Mouse (Mus musculus): ENCODE data around the gene Olfr456.
"Not testable (repeated sequence)": the region's sequence is repeated elsewhere in the genome, so short reads cannot be mapped to it uniquely, and the experiment has no call there.

Olfr456 gene

DNA sequence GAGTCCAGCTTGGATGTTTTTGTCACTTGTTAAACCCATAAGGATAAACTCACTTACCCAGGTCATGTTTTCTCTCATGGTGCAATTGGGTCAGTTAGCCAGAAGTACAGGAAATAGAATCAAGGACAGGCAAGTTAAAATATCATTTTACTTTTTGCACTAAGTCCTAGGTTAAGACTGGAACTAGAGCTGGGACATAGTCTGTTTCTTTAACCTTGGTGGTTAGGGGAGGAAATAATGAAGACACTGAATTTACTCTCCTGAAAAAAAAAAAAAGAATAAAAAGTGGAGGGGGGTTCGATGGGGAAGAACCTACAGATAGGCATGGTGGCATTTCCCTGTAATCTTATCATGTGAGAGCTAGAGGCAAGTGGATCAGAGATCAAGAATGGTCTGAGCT lies at the start of gene Olfr456:
Gene Olfr456, minus strand, starts transcription at position 101 of the 400 bp plus-strand sequence.
- DNase-seq, result no peak

DNA sequence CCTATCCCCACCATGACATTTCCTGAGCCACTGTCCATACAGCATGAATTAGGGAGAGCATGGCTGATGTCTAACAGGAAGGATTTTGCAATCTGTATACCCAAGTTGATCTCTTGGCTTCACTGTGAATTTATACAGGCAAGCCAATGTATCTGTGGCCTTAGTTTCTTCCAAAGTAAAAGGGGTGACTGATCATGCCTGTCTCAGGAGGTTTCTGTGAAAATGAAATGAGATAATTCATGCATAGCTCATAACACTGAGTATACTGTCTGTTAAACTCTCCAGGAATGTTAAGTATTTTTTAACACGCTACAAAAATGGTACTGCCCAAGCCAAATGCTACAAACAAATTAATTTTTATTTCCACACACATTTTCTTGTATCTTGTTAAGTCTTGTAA lies 26.4 kb upstream of the Olfr456 start:
- DNase-seq, result no peak

DNA sequence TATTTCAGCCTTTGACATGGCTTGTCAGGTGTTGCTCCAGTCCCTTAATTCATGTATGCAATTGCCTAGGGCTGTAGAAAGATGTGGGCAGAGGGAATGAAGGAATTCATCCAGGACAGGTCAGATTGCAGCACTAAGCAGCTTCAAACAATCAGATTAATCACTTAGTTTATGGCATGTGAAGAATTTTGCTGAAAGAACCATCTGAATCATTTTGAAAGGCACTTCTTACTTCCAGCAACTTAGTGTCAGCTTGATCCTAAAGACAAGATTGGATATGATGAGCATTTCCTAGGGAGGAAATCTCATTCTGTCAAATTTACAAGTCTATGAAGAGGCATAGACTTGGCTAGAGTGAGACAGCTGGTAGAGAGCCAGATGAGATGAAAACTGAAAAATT lies 22.3 kb upstream of the Olfr456 start:
- no peak for DNase-seq

DNA sequence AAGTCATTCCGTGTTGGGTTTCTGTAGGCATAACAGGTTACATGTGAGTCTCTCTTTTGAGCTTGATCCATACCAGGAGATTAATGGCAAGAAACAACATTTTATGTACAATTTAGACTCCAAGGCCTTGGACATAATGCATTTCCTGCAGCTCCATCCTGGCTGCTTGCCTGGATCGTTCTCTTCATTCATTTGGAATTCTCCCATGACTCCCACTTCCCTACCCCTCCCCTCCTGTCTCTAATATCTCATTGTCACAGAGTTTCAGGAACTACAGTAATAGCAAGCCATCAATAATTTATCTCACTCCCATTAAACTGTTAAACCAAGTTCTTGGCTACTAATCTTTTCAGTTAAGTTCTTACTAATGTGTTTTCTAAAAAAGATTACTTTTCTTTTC lies 16.5 kb upstream of the Olfr456 start:
- no peak for DNase-seq

DNA sequence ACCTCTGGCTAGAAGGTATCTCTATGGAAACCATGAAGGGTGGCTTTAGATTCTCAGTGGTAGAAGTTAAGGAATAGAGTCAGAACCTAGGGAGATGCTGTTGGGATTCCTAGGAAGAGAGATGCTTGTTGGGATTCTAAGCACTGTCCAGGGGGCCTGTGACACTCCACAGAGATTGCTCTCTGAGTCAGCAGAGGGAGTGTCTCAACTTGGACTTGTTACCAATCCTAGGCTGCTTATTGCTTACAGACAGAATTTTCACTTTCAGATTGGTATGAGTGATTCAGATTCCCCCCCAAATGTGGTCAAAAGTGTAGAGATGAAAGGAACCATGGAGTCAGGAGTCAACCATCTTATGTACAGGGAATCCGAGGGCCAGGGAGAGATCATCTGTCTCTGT lies 2.7 kb upstream of the Olfr456 start:
- DNase-seq, result no peak

DNA sequence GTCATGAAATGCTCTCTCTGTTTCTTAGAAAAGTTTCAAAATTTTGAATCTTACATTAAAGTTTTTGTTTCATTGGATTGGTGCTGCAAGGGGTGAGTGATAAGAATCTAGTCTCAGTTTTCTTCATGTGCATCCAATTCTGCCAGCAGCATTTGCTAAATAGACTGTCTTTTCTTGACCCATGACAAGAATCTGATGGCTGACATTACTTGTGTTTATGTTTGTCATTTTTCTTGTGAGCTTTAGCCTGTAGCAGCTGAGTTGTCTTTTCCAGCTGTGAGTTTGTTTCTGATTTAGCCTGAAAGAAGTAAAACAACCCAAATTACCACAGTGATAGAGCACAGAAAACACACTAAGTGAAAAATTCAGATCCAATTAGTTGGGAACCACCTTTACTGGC lies 2.4 kb downstream of the Olfr456 start:
- DNase-seq, result no peak

DNA sequence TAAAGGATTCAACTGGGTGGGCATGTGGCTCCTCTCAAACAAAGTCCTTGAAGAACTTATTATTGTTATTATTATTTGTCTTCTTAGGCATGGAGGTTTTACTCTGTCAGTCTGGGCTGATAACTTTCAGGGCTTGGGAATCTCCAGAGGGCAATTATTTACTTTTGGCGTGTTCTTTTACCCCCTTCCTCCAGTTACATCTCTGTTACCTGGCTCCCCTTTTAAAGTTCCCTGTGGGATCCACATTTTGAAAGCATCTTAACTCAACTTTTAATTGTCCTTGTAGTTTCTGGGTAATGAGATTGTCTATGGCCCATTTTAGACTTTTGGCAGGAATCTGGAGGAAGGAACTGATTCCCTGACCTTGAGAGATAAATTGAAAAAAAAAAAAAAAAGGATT lies 10.8 kb downstream of the Olfr456 start, which contains the start of gene Olfr457:
Gene Olfr457, minus strand, starts transcription at position 101 of the 400 bp plus-strand sequence.
- DNase-seq, result no peak

DNA sequence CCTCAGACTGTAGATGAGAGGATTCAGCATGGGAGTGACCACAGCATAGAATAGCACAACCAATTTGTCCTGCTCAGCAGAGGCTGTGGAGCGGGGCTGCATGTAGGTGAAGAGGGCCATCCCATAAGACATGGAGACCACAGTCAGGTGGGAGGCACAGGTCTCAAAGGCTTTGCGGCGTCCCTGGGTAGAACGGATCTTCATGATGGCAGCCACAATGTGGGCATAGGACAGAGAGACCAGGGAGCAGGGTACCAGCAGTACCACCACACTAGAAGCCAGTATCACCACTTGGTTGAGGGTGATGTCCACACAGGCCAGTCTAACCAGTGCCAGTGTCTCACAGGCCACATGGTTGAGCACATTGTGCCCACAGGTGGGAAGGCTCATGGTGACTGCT lies 15.7 kb downstream of the Olfr456 start:
- not testable (repeated sequence) for DNase-seq

DNA sequence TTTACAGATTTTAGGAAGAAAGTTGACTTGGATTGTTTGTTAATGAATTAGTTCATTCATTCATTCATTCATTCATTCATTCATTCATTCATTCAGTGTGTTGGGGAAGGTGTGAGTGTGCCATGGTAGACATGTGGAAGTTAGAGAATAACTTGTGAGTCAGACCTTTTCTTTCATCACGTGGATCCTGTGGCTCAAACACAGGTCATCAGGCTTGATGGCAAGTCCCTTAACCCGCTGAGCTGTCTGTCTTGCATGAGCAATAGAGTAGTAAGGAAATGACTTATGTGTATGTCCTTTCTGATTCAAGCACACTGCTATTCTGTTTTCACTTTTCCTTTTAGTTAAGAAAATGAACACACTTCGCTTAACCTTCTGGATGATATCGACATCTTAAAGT lies 16.5 kb downstream of the Olfr456 start:
- DNase-seq, result no peak

DNA sequence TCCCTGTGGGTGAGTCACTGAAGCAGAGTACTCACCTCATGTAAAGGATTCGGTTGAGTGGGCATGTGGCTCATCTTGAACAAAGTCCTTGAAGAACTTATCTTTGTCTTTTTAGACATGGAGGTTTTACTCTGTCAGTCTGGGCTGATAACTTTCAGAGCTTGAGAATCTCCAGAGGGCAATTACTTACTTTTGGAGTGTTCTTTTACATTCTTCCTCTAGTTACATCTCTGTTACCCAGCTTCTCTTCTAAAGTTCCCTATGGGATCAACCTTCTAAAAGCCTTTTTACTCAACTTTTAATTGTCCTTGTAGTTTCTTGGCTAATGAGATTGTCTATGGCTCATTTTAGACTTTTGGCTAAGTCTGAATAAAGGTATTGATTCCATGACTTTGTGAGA lies 21.9 kb downstream of the Olfr456 start, which contains the start of gene Olfr458:
Gene Olfr458, minus strand, starts transcription at position 101 of the 400 bp plus-strand sequence.
- DNase-seq, result no peak

DNA sequence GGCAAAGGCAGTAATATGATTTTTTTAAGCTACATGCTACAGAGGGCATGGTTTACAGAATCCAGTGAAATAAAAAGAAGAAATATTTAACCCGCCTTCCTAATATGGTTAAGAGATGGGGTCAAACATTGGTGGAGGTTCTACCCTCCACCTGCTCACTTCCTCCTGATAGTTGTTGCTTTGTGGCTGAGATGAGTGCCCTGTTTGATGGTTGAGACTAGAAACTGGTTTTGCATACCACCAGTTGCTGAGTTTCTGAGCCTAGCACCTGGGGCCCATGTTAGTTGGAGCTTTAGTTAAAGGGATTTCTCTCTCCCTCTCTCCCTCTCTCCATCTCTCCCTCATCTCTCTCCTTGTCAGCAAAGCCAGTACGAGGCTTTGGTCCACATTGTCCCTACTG lies 39.6 kb downstream of the Olfr456 start:
- DNase-seq, result no peak

DNA sequence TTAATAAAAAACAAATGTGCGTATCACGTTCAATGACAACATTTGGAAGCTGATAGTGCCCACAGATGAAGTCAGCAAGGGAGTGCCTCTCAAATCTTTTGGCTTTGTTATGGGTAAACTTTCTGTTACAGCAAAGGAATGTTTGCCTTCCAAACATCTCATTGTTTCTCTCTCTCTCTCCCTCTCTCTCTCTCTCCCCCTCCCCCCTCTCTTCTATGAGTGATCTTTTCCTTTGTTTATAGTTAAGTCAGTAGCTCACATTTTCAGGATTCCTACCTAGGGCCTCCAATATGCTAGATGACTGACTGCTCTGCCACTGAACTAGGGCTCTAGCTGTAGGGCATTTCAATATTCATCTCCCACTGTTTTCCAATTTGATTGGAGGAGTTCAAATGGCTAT lies 42.5 kb downstream of the Olfr456 start:
- no peak for DNase-seq

DNA sequence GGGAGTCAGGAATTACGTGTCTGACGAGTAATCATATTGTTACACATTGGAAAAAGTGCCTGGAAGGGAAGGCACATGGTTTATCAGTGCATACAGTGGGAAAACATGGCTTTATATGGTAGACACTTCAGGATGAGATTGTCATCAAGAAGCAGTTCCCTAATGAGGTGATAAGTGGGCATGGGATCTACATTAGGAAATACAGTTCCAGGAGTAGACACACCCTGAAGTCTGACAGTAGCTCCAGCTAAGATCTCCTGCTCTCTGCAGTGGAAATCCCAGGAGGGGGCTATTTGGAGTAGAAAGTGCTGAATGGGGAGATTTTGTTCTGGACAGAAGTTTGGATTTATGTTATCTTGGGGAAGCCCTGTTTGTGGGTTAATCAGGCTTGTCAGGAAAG lies 45.6 kb downstream of the Olfr456 start:
- no peak for DNase-seq
